Mouse (Mus musculus) liver, adult 2 months (tissue): ENCODE measurements around the gene Sec22a.

Experiments
- CTCF ChIP-seq: fragments of 200-500 bp; IDR thresholded peaks from 2 replicates; pipeline ENCODE4 v1.5.1; 2011; ENCODE audit warnings: low read depth, low read length, control low read depth
- POLR2A ChIP-seq: fragments of 200-500 bp; IDR thresholded peaks from 2 replicates; pipeline ENCODE4 v1.6.1; 2011; ENCODE audit warnings: low read length, control low read depth; ENCODE audit not compliant: insufficient read depth; ENCODE audit errors: extremely low read depth

DNA sequence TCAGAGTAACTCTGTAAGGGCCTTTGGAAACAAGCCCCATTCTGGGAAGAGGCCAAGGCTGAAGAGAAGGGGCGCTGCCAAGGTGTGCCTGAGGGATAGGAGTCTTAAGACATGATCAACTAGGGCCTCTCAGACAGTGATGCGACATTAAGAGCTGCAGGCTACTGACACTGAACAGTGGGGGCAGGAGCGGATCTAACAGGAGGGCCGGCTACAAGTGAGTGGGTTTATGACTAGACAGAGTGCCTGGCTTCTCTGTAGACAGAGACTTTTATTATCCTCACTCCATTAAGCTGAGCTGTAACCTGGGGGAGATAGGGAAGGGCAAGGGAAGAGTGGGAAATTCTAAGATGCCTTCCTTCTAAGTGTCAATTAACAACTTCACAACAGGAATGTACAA, 43.0 kb upstream of the Sec22a start:
- no peak for TF ChIP-seq CTCF
- TF ChIP-seq POLR2A = no peak
